Mouse (Mus musculus) brown adipose tissue, adult 24 weeks (tissue): ENCODE measurements at regions not wholly inside any gene's neighbourhood (a gene's known extent, or its start where the extent isn't known, plus 50 kb on each side); places are given as distances from the start of the nearest gene placed in this dataset.

ENCODE experiments used
- H3K27ac ChIP-seq: fragments of 200-500 bp; replicated peaks from 2 replicates; pipeline ENCODE4 v1.5.1; 2012; ENCODE audit warnings: low read depth, mild to moderate bottlenecking, low read length
- H3K4me1 ChIP-seq: fragments of 200-500 bp; 2 replicates; pipeline ENCODE4 v1.6.1; 2012; ENCODE audit warnings: low read length, mixed read lengths; ENCODE audit not compliant: control insufficient read depth, insufficient read depth, insufficient read length
- H3K4me3 ChIP-seq: fragments of 200-500 bp; 2 replicates; pipeline ENCODE4 v1.5.1; 2012; ENCODE audit warnings: low read depth, mild to moderate bottlenecking, low read length, moderate library complexity; ENCODE audit not compliant: insufficient read depth

DNA sequence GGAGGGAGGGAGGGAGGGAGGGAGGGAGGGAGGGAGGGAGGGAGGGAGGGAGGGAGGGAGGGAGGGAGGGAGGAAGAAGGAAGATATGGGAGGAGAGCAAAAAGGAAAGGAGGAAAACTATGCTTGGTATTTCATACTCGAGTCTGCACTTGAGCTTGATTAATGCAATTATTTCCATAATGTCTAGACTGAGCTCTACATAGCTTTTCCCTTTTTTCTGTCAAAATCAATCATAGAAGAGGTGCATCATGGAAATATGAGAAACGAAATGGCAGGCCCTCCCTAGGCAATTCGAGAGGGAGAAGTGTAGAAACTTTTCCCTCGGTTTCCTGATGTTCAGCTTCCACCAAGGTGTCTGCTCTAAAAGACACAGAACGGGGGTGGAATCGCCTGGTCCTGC is 417.6 kb downstream of the Plk2 start:
- no peak overlapping the region for H3K4me3 ChIP-seq
- no peak overlapping the region for H3K27ac ChIP-seq
- no peaks in the 10 kb centered on the region for H3K4me1 ChIP-seq

DNA sequence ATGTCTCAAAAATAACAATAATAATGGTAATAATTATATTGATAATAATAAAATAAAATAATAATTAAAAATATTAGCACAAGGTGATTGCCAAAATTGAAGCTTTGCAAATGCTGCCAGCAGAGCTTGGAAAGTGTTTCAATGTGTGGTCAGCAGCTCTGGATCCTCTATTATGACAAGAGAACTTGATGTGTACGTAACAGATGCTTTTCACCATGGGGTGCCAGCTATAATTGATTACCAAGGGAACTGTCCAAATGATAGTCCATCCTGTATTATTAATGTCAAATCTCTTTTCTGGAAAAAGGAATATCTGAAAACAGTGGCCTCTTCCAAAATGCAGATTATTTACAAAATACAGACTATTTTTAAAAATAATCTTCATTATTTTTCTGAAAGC is 419.2 kb downstream of the Plk2 start:
- Histone ChIP-seq H3K27ac (no peak overlapping the region), H3K4me1 (no peaks in the 10 kb centered on the region), H3K4me3 (no peak overlapping the region)

DNA sequence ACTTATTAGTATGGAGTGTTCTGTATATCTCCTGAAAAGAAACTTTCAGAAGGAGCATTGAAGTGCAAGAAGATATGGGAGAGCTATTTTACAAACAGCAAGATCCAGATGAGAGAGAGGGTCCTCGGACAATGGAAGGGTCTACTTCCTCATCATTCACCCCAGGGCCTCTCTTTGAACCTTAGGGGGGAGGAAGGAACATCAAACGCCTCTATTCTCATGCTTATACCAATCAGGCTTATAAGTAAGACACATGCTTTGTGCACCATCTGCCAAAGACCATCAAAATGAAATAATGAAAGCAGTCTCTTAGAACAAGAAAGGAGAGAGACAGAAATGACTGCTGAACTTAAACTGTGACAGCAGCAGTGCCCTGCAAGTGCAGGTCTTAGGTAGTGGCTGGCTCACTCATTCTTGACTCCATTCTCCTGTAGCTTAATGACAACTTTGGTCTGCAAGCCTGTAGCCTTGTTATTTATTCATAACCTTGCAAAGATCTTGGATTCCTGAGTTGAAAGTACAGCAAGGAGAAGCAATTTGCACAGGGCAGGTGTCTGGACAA is 424.5 kb downstream of the Plk2 start:
- no peak overlapping the region for H3K27ac ChIP-seq
- H3K4me3 ChIP-seq, result no peak overlapping the region
- H3K4me1 ChIP-seq, result no peaks in the 10 kb centered on the region

DNA sequence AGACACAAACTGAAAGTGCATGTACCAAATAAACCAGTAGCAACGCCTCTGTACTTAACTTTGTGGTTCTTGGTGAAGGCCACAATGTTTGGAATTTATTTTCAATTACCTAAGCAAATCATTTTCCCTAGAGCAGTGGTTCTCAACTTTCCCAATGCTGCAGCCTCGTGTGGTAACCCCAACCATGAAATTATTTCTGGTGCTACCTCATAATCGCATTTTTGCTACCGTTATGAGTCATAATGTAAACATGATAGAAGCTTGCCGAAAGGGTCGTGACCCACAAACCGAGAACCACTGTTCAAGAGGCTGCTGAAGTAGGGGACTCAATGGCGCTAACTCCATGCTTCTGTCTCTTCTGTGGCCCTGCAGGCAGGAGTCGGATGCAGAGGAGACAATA is 429.9 kb upstream of the Actbl2 start:
- Histone ChIP-seq H3K27ac (no peak overlapping the region), H3K4me1 (no peaks in the 10 kb centered on the region), H3K4me3 (no peak overlapping the region)

DNA sequence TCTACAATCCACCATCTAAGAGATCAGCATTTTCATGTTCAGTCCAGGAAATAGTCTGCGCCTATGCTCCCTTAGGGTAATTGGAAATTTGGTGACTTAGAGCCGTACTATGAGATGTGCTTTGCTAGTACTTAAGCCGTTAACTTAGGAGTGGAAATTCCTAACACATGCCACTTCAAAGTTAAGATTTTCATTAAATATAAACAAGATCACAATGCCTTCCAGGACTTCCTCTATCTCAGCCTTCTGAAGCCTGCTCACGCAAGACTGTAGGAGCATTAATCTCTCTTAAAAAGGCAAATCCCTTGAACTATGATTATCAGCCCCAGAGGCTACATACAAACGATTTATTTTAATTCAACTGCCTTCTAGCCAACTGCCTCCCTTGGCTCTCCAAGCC is 422.4 kb upstream of the Actbl2 start:
- Histone ChIP-seq H3K4me3 (no peak overlapping the region), H3K4me1 (no peaks in the 10 kb centered on the region), H3K27ac (no peak overlapping the region)

DNA sequence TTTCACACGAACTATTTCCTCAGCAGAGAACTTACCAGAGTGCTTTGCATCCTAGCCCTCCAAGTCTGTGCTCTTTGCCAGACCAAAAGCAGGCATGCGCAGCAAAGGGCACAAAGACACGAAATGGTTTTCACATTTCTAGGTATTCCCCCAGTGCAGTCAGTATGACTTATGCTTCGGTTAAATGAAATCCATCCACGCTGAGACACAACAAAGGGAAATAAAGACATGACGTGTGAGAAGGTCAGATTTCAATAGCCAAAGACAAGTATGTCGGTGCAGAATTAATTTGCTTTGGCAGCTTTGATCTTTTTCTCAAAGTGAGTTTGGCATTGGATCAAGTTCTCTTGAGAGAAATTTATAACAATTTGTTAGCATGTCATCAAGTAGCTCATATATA is 417.9 kb upstream of the Actbl2 start:
- Histone ChIP-seq H3K4me3 (no peak overlapping the region), H3K4me1 (no peaks in the 10 kb centered on the region), H3K27ac (no peak overlapping the region)

GRCm38 (mm10) chr13:110841949-110842348 is 412.9 kb upstream of the Actbl2 start:
- Histone ChIP-seq H3K27ac (no peak overlapping the region), H3K4me3 (no peak overlapping the region), H3K4me1 (no peaks in the 10 kb centered on the region)

- Histone ChIP-seq H3K27ac (no peak overlapping the region), H3K4me1 (no peaks in the 10 kb centered on the region), H3K4me3 (no peak overlapping the region)
These were observed 409.1 kb upstream of the Actbl2 start for GRCm38 (mm10) chr13:110845695-110846094.

- no peak overlapping the region for H3K4me3 ChIP-seq
- no peak overlapping the region for H3K27ac ChIP-seq
- no peaks in the 10 kb centered on the region for H3K4me1 ChIP-seq
These were observed 401.7 kb upstream of the Actbl2 start for GRCm38 (mm10) chr13:110852996-110853727.

DNA sequence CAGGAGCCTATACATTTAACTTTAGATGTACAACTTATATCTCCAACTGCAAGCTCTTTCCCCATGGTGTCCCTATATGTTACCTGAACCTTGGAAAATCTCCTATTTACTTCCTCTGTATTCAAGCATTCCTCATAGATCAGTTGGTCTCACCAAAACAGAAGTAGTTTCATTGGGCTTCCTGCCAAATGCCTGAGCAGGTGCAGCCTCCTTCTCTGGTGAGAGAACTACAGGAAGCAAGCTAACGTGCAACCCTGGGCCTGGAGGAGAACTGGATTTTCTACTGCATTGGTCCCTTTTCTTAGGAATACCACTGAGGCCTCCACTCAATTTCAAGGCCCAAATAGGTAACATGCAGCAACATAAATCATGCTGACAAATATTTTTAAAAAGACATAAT is 400.6 kb upstream of the Actbl2 start:
- Histone ChIP-seq H3K27ac (no peak overlapping the region), H3K4me1 (no peaks in the 10 kb centered on the region), H3K4me3 (no peak overlapping the region)

DNA sequence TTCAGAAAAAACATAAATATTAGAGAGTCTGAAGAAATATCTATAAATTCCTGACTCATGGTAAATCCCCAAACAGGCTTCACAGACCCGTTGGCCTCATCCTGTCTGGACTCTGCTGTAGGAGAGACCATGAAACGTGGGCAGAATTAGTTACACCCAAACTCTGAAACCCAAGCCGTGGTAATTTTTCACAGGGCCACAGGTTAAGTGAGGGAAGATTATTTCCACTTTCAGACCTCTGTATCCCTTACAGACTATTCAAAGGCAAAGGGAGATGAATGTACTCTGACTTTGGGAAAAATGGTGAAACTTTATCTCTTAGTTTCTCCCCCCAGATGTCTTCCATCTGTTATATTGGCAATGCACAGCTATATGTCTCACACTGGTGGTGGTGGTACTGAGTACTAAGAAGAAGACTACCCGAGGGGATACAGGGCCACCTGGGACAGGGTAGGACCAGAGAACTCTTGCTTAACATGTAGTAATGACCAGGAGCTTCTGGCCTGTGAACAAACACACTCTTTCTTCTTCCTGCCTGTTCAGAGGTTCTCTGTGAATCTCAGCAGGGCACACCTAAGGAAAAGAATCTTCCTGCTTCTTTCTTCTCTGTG is 388.8 kb upstream of the Actbl2 start:
- Histone ChIP-seq H3K4me1 (no peaks in the 10 kb centered on the region), H3K27ac (no peak overlapping the region), H3K4me3 (no peak overlapping the region)

DNA sequence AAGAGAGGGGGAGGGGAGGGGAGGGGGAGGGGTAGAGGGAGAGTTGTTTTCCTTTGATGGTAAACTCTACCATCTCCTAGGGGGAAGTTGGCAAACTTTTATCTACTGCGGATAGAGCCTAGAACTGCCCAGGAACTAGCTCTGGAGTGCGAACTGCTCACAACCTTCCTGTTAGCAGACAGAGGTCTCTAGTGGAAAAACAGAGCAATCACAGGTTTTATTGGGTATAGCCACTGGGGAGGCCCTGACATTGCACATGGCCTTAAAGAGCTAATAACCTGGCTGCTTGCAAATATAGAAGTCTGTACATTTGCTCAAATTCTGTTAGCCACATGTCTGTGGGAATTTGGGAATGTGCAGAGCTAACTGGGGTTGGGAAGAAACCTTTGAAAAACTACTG is 388.1 kb upstream of the Actbl2 start:
- H3K27ac ChIP-seq, result no peak overlapping the region
- H3K4me1 ChIP-seq, result no peaks in the 10 kb centered on the region
- H3K4me3 ChIP-seq, result no peak overlapping the region

DNA sequence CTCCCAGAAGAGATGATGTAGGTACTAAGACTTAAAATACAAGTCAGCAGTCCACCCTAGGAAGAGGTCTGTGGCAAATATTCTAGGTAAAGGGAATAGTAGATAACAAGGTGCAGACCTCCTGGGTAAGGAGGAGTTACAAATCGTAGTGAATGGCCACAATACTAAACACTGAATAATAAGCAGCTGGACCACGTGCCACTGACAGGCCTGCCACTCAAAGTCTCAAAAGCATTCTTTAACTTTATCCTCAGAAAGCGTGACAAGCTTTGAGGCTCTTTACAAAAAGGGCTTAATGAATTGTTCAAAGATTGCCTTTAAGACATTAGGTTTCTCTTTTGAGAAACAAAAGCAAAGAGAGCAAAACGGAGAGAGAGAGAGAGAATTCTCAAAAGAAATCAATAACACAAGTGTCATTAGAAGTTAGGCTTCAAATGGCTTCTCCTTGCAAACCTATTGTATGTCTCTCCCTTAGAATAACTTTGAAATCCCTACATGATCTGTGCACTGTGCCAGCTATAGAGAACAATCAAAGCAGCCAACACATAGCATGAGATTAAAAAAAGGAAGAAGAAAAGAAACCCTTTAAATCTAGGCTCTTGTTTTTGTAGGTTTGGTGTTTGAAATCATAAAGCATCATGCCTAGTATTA is 383.6 kb upstream of the Actbl2 start:
- Histone ChIP-seq H3K4me3 (no peak overlapping the region), H3K4me1 (no peaks in the 10 kb centered on the region), H3K27ac (no peak overlapping the region)

DNA sequence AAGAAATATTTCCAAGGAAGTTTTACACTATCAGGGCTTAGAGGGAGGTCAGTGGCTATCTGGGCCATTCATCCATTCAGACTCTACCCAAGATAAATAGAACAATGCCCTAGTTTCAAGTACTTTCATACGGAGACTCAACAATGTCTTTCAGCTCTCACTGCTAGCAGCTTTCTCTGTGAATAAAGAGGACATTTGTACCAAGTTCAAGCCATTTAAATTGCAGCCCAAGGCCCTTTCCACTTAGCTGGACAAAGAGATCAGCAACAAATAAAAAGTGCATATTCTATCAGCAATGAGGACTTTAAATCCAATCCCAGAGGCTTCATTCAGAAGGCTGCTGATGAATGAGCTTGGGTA is 383.1 kb upstream of the Actbl2 start:
- peaks cover 3% of the 10 kb centered on the region; the same call in 1 of the 2 replicates for H3K4me1 ChIP-seq
- no peak overlapping the region for H3K4me3 ChIP-seq
- no peak overlapping the region for H3K27ac ChIP-seq

- Histone ChIP-seq H3K27ac (no peak overlapping the region), H3K4me3 (no peak overlapping the region), H3K4me1 (peaks cover 2% of the 10 kb centered on the region; the same call in 1 of the 2 replicates)
These were observed 373.2 kb upstream of the Actbl2 start for GRCm38 (mm10) chr13:110881573-110881972.

- Histone ChIP-seq H3K4me1 (0 out of 2 replicates have a peak, but pooled peaks cover 2% of the 10 kb centered on the region), H3K27ac (no peak overlapping the region), H3K4me3 (no peak overlapping the region)
These were observed 372.6 kb upstream of the Actbl2 start for GRCm38 (mm10) chr13:110882173-110882572.
